Mouse (Mus musculus) embryonic facial prominence, embryonic 10.5 days (tissue): ENCODE data around the gene Pask. TPM values are rescaled to one million over a fixed set of nuclear protein-coding genes. Genes with fewer than 3 reads are reported as not detected.
"Not testable (repeated sequence)": the region's sequence is repeated elsewhere in the genome, so short reads cannot be mapped to it uniquely, and the experiment has no call there.

ENCODE experiments used
- DNase-seq: peaks from one replicate; pipeline ENCODE4 v3.0.0-alpha.2; 2017; ENCODE audit warnings: low spot score
- H3K27ac ChIP-seq: fragments of 300-500 bp; sonication (generic); replicated peaks from 2 replicates; pipeline ENCODE4 v1.5.1; 2016; ENCODE audit warnings: mild to moderate bottlenecking
- H3K27me3 ChIP-seq: fragments of 300-500 bp; sonication (generic); replicated peaks from 2 replicates; pipeline ENCODE4 v1.6.1; 2016; ENCODE audit warnings: low read depth, mild to moderate bottlenecking; ENCODE audit not compliant: poor library complexity, severe bottlenecking
- H3K36me3 ChIP-seq: fragments of 300-500 bp; sonication (generic); replicated peaks from 2 replicates; pipeline ENCODE4 v1.6.1; 2016; ENCODE audit warnings: mild to moderate bottlenecking, moderate library complexity
- H3K4me1 ChIP-seq: fragments of 300-500 bp; sonication (generic); 2 replicates; pipeline ENCODE4 v1.6.1; 2016
- H3K4me3 ChIP-seq: fragments of 300-500 bp; sonication (generic); 2 replicates; pipeline ENCODE4 v1.5.1; 2016; ENCODE audit warnings: mild to moderate bottlenecking, moderate library complexity
- H3K9me3 ChIP-seq: fragments of 300-500 bp; sonication (generic); 2 replicates; pipeline ENCODE4 v1.6.1; 2016; ENCODE audit warnings: mild to moderate bottlenecking
- WGBS: fragments of 180-500 bp; shearing (Covaris S2); methylation state at CpG from one replicate; pipeline ENCODE4 v1.1.7; 2016; 5-methylcytosine and 5-hydroxymethylcytosine counted together
- polyA plus RNA-seq: library from polyadenylated mRNA; unstranded; fragments of >200 nt; fragmentation: Nextera tagmentation; extraction: Ambion mirVana; gene quantifications from 2 replicates; pipeline ENCODE4 v1.2.1, GENCODE M21; 2016

The Pask gene
- polyA plus RNA-seq, 1 experiment from 2014 or later, result 30.9 TPM

DNA sequence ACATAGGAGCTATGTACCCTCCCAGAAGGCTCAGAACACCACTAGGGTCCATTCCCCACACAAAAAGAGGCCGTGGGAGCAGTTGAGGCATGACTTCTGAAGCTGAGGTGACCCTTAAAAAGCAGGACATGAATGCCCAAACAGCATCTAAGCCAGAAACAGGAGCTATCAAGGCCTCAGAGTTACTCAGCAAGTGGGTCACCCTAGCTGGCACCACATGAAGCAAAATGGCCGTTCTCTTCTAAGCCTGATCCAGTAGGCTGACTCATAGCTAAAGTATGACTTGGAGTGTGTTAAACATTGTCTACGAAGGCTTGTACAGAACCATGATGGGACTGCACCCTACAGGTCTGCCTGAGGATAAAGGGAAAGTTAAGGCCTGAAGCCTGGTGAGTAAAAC is 16.8 kb downstream of the Pask start:
- 89% methylated on average over 3 of the region's 3 CpGs for WGBS
- Histone ChIP-seq H3K27ac (no peak overlapping the region), H3K36me3 (peaks cover 99% of the 10 kb centered on the region), H3K9me3 (no peaks in the 10 kb centered on the region), H3K27me3 (no peaks in the 10 kb centered on the region), H3K4me1 (no peaks in the 10 kb centered on the region), H3K4me3 (no peak overlapping the region)
- DNase-seq, result no peak

DNA sequence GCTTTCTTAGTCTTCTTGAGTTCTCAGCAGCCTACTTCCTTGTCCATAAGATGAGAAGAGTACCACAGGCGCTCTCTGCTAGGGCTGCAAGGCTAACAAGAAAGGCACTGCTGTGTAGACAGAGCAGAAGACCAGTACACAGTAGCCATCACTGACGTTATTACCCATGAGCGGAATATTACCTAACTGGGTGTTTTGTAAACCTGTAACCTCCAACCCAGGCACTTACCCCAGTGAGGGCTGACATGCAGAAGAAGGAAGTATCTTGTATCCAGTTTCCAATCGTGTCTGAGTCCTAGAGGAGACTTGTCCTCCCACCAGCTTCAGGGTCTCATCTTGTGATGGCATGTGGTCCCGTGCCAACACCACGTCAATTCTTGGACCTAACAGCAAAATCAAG is 19.3 kb downstream of the Pask start:
- Histone ChIP-seq H3K27me3 (no peaks in the 10 kb centered on the region), H3K9me3 (no peaks in the 10 kb centered on the region), H3K4me1 (no peaks in the 10 kb centered on the region), H3K36me3 (peaks cover 99% of the 10 kb centered on the region), H3K27ac (no peak overlapping the region), H3K4me3 (no peak overlapping the region)
- DNase-seq, result no peak
- 90% methylated on average over 6 of the region's 6 CpGs for WGBS

DNA sequence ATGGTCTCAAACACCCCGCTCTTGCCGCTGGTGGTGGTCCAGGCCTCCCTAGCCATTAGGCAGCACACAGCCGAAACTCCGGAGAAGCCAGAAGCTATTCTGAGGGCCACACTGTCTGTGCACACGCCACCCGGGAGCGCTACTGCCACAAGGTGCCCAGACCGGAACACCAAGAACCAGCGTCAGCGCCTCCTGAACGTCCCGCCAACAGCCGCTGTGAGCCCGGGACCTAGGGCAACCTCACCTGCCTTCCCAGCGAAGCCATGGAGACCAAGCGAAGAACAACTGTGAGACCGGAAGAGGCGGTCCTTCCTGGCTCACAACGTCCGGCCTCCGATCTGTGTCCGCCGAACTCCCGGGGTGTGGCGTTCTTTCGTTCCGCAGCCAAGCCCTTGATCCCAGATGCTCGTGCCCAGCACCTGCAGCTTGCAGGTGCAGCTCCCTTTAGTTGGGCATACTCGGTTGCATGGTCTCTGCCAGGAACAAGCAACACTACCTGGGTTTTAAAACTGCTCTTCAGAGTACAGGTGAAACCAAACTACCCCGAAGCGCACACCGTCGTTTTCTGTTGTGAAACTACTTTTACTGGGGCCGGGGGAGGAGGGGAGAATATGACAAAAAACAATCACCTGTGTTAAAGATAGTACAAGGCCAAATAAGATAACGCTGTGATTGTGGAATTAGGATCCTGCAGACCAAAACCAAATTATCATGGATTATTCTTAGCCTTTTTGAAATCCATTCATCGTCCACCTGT is 37.5 kb downstream of the Pask start, which contains the start of gene Mterf4:
TSS of gene Mterf4 (minus strand) at position 335 of the 757 bp plus-strand sequence.
- H3K9me3 ChIP-seq, result no peaks in the 10 kb centered on the region
- peaks cover 63% of the 10 kb centered on the region for H3K36me3 ChIP-seq
- no peaks in the 10 kb centered on the region for H3K27me3 ChIP-seq
- H3K27ac ChIP-seq, result peak within 1 kb of the TSS; percentile 83
- peak within 1 kb of the TSS; percentile 78 for H3K4me3 ChIP-seq
- peak; percentile 86 for DNase-seq
- WGBS, result 8% methylated on average over 36 of the region's 36 CpGs
- H3K4me1 ChIP-seq, result peaks cover 10% of the 10 kb centered on the region

DNA sequence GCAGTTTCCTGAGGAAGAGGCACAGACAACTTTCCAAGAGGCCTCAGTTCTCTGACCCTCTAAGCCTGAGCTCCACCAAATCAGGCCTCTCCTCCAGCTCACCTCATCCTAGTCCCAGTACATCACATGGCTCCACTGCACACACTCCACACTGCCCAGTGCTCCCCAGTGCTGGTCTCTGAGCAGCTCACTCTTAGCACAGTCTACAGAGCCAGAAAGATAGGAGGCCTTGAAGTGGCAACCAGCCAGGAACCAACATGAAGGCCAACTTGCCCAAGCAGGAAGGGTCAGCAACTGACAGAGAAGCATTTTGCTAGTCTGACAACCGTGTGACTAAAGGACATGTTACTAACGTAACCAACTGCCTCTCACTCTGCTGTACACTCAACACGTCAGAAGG is 42.7 kb downstream of the Pask start:
- peaks cover 10% of the 10 kb centered on the region for H3K4me1 ChIP-seq
- 93% methylated on average over 3 of the region's 3 CpGs for WGBS
- H3K4me3 ChIP-seq, result no peak overlapping the region
- no peaks in the 10 kb centered on the region for H3K27me3 ChIP-seq
- H3K36me3 ChIP-seq, result peaks cover 92% of the 10 kb centered on the region
- no peak overlapping the region for H3K27ac ChIP-seq
- H3K9me3 ChIP-seq, result no peaks in the 10 kb centered on the region
- no peak for DNase-seq

- peaks cover 92% of the 10 kb centered on the region for H3K36me3 ChIP-seq
- peaks cover 6% of the 10 kb centered on the region for H3K4me1 ChIP-seq
- H3K4me3 ChIP-seq, result no peak overlapping the region
- no peaks in the 10 kb centered on the region for H3K27me3 ChIP-seq
- no peak for DNase-seq
- H3K9me3 ChIP-seq, result no peaks in the 10 kb centered on the region
- H3K27ac ChIP-seq, result no peak overlapping the region
- WGBS, result 89% methylated on average over 4 of the region's 4 CpGs
Observed at GRCm38 (mm10) chr1:93299791-93300190, 43.5 kb downstream of the Pask start.

DNA sequence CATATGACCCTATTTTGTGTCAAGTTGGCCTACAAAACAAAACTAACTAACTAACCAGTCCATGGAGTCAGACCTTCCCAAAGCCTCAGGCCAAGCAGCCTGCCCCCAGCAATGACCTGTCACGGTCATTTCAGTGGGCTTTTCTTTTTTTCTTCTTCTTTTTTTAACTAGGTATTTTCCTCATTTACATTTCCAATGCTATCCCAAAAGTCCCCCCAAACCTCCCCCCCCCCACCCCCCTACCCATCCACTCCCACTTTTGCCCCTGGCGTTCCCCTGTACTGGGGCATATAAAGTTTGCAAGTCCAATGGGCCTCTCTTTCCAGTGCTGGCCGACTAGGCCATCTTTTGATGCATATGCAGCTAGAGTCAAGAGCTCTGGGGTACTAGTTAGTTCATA is 48.8 kb downstream of the Pask start:
- not testable (repeated sequence) for H3K27ac ChIP-seq, H3K9me3 ChIP-seq, H3K4me1 ChIP-seq, H3K27me3 ChIP-seq, DNase-seq, H3K4me3 ChIP-seq
- H3K36me3 ChIP-seq, result peaks cover 39% of the 10 kb centered on the region
- WGBS, result 82% methylated on average over 3 of the region's 3 CpGs

DNA sequence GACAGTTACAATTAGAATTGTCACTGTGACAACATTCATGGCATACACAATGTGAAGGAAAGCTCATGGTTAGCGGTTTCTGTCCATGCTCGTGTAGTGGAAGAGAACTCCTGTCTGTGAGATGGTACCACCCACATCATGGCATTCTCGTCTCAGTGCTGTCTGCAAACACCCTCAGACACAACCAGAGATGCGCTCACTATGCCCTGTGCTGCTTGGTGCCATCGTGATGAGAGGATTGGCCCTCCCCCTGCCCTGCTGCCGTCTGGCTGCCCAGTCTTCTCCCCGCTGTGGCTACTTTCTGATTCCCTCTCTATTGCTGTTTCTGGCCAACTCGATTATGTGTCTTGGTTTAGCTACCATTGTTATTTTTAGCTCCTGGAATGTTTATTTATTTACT is 51.3 kb downstream of the Pask start:
- 80% methylated on average over 8 of the region's 8 CpGs for WGBS
- no peaks in the 10 kb centered on the region for H3K27me3 ChIP-seq
- no peak overlapping the region for H3K4me3 ChIP-seq
- H3K36me3 ChIP-seq, result peaks cover 16% of the 10 kb centered on the region
- DNase-seq, result no peak
- no peaks in the 10 kb centered on the region for H3K9me3 ChIP-seq
- H3K4me1 ChIP-seq, result no peaks in the 10 kb centered on the region
- H3K27ac ChIP-seq, result no peak overlapping the region

DNA sequence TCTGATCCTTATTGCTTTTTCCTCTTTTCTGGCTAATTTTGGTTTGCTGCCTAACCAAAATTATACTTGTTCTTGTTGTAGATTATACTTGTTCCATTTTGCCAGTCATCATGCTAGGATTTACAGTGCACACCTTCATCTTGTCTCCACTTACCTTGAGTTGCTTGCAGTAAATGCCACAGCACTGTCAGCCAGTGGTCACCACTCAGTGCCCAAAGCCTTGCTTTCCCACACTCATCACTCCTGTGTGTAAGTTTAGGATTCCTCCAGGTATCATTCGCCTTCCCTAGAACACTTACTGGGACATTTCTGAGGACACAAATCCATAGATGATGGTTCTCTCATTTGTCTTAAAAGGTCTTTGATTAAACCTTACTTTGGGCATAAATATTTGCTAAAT is 51.7 kb downstream of the Pask start:
- Histone ChIP-seq H3K9me3 (no peaks in the 10 kb centered on the region), H3K27me3 (no peaks in the 10 kb centered on the region), H3K36me3 (peaks cover 12% of the 10 kb centered on the region), H3K4me3 (no peak overlapping the region), H3K4me1 (no peaks in the 10 kb centered on the region), H3K27ac (no peak overlapping the region)
- DNase-seq, result no peak
- 90% methylated on average over 1 of the region's 1 CpGs for WGBS

DNA sequence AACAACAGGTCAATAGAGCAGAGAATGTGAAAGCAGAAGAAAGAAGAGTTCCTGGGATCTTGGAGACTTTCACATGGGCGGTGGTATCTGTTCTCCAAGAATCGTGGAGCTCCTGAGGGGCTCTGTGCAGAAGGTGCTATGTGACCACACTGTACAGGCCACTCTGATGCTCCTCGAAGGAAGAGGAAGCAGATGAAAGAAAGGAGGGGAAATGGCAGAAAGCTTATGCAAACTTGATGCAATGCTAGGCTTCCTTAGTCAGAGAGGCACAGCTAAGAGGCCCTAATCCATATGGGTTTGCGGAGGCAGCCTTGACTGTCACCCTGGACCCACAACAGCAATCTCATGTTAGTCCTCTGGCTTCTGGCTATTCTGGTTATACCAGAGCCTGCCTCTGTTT is 52.3 kb downstream of the Pask start:
- Histone ChIP-seq H3K36me3 (peaks cover 6% of the 10 kb centered on the region), H3K27me3 (no peaks in the 10 kb centered on the region), H3K9me3 (no peaks in the 10 kb centered on the region), H3K4me1 (no peaks in the 10 kb centered on the region), H3K4me3 (no peak overlapping the region), H3K27ac (no peak overlapping the region)
- no peak for DNase-seq
- WGBS, result 85% methylated on average over 4 of the region's 4 CpGs

DNA sequence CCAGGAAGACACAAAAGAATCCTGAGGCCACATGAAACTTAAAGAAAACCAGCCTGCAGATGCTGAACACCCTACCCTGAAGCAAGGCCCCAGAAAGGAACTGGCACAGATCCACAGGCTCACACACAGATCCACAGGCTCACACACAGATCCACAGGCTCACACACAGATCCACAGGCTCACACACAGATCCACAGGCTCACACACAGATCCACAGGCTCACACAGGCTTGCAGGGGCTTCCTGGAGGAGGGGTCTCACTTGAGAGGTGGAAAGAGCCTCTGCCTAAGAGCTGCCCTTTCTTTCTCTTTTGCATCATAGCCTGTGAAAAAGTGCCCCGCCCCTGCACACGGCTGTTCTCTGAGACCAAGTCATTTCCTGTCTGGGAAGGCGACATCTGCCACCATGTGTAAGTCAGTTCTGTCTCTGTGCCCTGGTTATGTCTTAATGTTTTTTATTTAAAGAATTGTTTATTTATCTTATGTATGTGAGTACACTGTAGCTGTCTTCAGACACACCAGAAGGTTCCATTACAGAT is 53.5 kb downstream of the Pask start:
- Histone ChIP-seq H3K27me3 (no peaks in the 10 kb centered on the region), H3K27ac (no peak overlapping the region), H3K36me3 (no peaks in the 10 kb centered on the region; the same call in 1 of the 2 replicates), H3K4me1 (no peaks in the 10 kb centered on the region), H3K4me3 (no peak overlapping the region), H3K9me3 (no peaks in the 10 kb centered on the region)
- 56% methylated on average over 3 of the region's 3 CpGs for WGBS
- DNase-seq, result no peak

- peaks cover 8% of the 10 kb centered on the region for H3K4me1 ChIP-seq
- H3K27ac ChIP-seq, result no peak overlapping the region
- H3K27me3 ChIP-seq, result no peaks in the 10 kb centered on the region
- WGBS, result 82% methylated on average over 7 of the region's 7 CpGs
- H3K4me3 ChIP-seq, result no peak overlapping the region
- H3K36me3 ChIP-seq, result no peaks in the 10 kb centered on the region; the same call in 1 of the 2 replicates
- H3K9me3 ChIP-seq, result no peaks in the 10 kb centered on the region
- no peak for DNase-seq
Observed at GRCm38 (mm10) chr1:93277041-93277440, 66.2 kb downstream of the Pask start.

- H3K27ac ChIP-seq, result no peak overlapping the region
Observed at GRCm38 (mm10) chr1:93275561-93275960, 67.7 kb downstream of the Pask start.

DNA sequence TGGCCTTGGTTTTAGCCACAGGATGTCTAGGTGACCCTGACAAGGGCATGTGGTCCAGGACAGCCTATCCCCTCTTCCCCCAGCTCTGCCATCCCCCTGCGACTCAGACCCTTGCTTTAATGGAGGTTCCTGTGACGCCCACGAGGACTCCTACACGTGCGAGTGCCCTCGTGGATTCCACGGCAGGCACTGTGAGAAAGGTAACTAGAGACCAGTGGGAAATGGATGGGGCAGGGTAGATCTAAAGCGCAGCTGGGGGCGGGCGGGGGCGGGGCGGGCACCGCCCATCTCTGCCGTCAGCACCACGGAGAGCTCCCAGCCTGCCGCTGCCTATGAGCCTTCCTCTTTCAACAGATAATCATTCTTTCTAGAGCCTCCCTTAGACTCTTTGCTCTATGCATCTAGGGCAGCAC is 70.9 kb downstream of the Pask start:
- DNase-seq, result peak; percentile 80
- H3K36me3 ChIP-seq, result no peaks in the 10 kb centered on the region; the same call in 1 of the 2 replicates
- whole genome bisulfite sequencing, result 2% methylated on average over 16 of the region's 16 CpGs
- H3K9me3 ChIP-seq, result no peaks in the 10 kb centered on the region
- H3K4me3 ChIP-seq, result peak overlapping the region; percentile 9; the same call in 1 of the 2 replicates
- H3K27me3 ChIP-seq, result no peaks in the 10 kb centered on the region
- peaks cover 5% of the 10 kb centered on the region; the same call in 1 of the 2 replicates for H3K4me1 ChIP-seq
- no peak overlapping the region for H3K27ac ChIP-seq

More at GRCm38 (mm10) chr1:93275561-93275960, 67.7 kb downstream of the Pask start:
- no peak for DNase-seq
- H3K4me3 ChIP-seq, result no peak overlapping the region
- no peaks in the 10 kb centered on the region; the same call in 1 of the 2 replicates for H3K36me3 ChIP-seq
- H3K9me3 ChIP-seq, result no peaks in the 10 kb centered on the region
- WGBS, result 79% methylated on average over 6 of the region's 6 CpGs
- H3K27me3 ChIP-seq, result no peaks in the 10 kb centered on the region
- H3K4me1 ChIP-seq, result peaks cover 8% of the 10 kb centered on the region
